Mouse (Mus musculus) erythroblast, adult 5-6 weeks (primary cell): ENCODE measurements around the gene Eya2. TPM values are rescaled to one million over a fixed set of nuclear protein-coding genes. Genes with fewer than 3 reads are reported as not detected.

Experiments
- ATAC-seq: replicated peaks from 2 replicates; pipeline ENCODE4 v1.8.0; 2016; ENCODE audit warnings: moderate number of reproducible peaks, mild to moderate bottlenecking, moderate TSS enrichment, inconsistent platforms; ENCODE audit not compliant: poor library complexity, low FRiP score, severe bottlenecking
- total RNA-seq, 2 experiments: library from RNA; stranded (forward) in 1 of 2; stranded (reverse) in 1 of 2; fragments of 150-400 nt in 1 of 2; fragments of 200-764, 138-1000 nt in 1 of 2; gene quantifications; 2 replicates each; pipeline versions ENCODE4 v1.2.3 to v1.2.4; 2015 to 2017; ENCODE audit warnings: low replicate concordance in 2 of 2

The Eya2 gene
- total RNA-seq, 2 experiments from 2014 or later: 0.09 TPM; not detected in 1

DNA sequence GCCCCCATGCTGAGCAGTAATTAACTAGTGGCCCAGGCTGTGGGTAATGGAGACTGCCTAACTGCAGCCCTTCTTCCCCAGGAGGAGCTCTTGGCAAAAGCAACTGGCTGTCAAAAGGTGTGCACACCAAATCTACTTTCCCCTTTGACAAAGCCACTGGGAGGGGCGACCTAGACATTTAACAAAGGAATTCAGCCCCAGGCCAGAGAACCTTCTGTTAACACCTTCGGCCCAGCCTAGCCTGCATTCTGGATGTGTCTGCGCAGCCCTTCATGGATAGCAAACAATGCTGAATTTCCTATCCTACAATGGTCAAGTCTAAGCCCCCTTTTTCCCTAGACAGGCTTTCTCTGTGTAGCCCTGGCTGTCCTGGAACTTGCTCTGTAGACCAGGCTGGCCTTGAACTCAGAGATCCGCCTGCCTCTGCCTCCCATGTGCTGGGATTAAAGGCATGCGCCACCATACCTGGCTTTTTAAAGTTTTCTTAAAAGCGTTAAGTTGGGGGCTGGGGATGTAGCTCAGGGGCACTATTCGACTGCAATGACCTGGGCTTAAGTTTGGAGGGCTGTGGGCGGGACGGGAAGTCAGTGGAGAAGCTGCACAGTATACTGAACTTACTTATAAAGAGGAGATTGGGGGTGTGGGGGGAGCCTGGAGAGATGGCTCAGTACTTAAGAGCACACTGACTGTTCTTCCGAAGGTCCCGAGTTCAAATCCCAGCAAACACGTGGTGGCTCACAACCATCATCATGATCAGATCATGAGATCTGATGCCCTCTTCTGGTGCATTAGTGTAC, 213.5 kb downstream of the Eya2 start:
- ATAC-seq: no peak

DNA sequence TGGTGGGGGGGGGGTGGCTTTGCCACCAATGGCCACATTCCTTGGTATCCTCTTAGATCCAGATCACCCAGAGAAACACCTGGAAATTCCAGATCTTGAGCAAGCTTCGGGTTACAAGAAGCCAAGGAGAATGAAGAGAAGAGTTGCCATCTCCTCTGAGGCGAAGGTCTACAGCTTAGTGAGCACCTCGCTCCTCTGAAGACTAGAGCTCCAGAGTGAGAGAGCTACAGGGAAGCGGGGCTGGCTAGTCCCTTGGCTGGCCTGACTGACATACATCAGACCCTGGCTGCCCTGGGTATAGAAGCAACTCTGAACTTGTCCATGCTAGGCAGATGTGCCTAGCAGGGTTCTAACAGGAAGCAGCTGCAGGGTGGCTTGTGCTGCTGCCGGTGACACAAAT, 214.3 kb downstream of the Eya2 start:
- no peak for ATAC-seq

- ATAC-seq: no peak
Observed at GRCm38 (mm10) chr2:165809901-165810477, 215.2 kb downstream of the Eya2 start.

- no peak for ATAC-seq
Observed at GRCm38 (mm10) chr2:165811536-165811935, 216.7 kb downstream of the Eya2 start.

DNA sequence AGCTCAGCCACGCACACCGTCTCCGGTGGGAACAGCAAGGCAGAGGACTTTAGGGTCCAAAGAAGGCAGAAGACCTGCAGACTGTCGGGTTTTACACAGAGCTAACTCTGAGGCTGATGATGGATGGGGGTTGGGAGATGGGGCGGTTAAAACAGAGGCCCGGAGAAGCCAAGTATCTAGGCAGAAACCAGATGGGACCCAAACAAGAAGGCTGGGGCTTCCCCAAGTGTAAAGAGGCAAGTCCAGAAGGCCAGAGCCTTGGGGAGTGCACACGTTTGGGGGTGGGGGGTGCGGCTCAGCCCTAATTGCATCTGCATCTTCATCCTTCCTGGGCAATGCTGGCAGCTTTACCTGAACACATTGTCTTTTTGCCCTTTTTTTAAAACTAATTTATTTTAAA, 218.1 kb downstream of the Eya2 start:
- no peak for ATAC-seq

DNA sequence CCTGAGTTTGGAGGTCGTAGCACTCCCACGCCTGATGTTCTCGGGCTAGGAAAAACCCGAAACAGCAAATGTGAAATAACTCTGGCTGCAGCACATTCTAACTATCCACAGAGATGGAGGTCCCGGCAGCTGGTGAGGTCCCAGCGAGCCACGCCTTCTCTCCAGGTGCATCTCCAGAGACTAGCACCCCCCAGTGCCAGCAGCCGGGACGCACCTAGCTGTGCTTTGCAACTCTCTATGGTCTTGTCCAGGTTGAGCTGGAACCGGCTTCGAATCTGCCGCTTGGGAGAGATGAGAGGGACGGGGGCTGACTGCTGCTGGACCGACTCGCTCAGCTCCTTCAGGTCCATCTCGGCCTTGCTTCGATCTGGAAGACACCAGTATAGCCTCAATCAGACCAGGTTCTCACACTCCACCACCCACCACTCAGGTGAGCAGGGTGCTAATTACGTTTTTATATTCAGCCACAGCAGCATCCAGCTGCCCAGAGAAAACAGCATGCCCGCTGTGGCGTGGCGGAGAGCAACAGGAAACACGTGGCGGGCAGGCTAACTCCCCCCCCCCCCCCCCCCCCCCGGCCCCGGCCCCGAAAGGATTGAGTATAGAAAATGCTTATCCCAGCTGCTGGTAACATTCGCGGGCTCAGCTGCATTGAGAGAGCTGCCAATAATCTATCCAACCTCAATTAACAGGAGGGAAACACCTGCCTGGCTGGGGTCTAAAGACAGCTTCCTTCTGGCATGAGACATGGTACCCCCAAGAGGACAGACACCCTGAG, 220.5 kb downstream of the Eya2 start:
- no peak for ATAC-seq

DNA sequence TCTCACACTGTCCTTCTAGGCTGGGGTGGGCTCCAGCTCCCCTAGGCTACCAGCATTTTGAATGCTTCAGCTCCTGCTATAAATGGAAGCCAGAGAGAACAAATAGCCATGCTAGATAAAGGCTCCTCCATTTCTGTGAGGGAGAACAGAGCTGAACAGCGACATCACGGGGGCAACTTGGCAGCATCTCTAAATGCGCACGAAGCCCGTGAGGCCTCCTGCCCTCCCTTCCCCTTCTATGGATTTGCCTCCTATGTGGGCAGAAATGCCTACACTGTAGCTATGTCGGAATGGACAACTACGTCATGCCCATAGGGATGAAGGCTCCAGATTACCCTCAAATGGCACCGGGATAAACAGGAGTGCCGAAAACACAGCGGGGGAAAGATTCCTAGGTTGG, 222.6 kb downstream of the Eya2 start:
- ATAC-seq: no peak

GRCm38 (mm10) chr2:165818570-165818969, 223.7 kb downstream of the Eya2 start:
- no peak for ATAC-seq

- peak; percentile 86 for ATAC-seq
Observed at GRCm38 (mm10) chr2:165818985-165819948, 224.4 kb downstream of the Eya2 start.

DNA sequence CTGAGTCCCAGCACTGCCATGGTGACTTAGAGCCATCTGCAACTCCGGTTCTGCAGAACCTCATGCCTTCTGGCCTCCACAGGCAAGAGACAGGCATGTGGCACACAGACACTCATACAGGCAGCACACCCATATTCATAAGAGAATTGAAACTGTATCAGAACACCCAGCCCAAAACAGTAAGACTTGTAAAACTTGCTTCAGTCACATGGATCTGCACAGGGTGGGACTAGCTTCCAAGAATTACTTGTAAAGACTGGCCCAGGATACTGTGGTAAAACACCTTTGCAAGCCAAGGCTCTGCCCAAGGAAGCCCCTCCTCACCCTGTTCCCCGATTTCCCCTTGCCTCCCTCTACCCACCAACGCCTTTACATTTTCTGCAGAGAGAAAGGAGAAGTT, 225.2 kb downstream of the Eya2 start:
- ATAC-seq: peak; percentile 13; the same call in 1 of the 2 replicates

GRCm38 (mm10) chr2:165820504-165821095, 225.8 kb downstream of the Eya2 start:
- no peak for ATAC-seq

Other genes with a start within 250 kb of the Eya2 start
- not detected in 2 replicates for gene Zfp663, start 226.3 kb upstream of the Eya2 start, total RNA-seq (2015; ENCODE audit: low replicate concordance)
- gene Zfp663, start 226.3 kb upstream of the Eya2 start, total RNA-seq (2017; ENCODE audit: low replicate concordance): not detected in 2 replicates
- gene Zfp334, start 206.8 kb upstream of the Eya2 start, total RNA-seq (2015; ENCODE audit: low replicate concordance): not detected in 2 replicates
- gene Zfp334, start 206.8 kb upstream of the Eya2 start, total RNA-seq (2017; ENCODE audit: low replicate concordance): not detected in 2 replicates
- gene Ocstamp, start 194.6 kb upstream of the Eya2 start, total RNA-seq (2015; ENCODE audit: low replicate concordance): not detected in 2 replicates
- gene Ocstamp, start 194.6 kb upstream of the Eya2 start, total RNA-seq (2017; ENCODE audit: low replicate concordance): 0.42 TPM in 1 of 2 replicates, not detected in the other
- not detected in 2 replicates for gene Slc13a3, start 121.8 kb upstream of the Eya2 start, total RNA-seq (2015; ENCODE audit: low replicate concordance)
- not detected in 2 replicates for gene Slc13a3, start 121.8 kb upstream of the Eya2 start, total RNA-seq (2017; ENCODE audit: low replicate concordance)
- gene Trp53rka, start 101.7 kb upstream of the Eya2 start, total RNA-seq (2015; ENCODE audit: low replicate concordance): 1.5 and 4.2 TPM in 2 replicates
- gene Trp53rka, start 101.7 kb upstream of the Eya2 start, total RNA-seq (2017; ENCODE audit: low replicate concordance): 1.5 and 1.7 TPM in 2 replicates
- not detected in 2 replicates for gene Slc2a10, start 91.2 kb upstream of the Eya2 start, total RNA-seq (2015; ENCODE audit: low replicate concordance)
- gene Slc2a10, start 91.2 kb upstream of the Eya2 start, total RNA-seq (2017; ENCODE audit: low replicate concordance): 0.28 TPM in 1 of 2 replicates, not detected in the other